Mouse (Mus musculus): ENCODE results near the gene Nol8. TPM values are rescaled to one million over a fixed set of nuclear protein-coding genes. Genes with fewer than 3 reads are reported as not detected.

Gene Nol8
- polyA plus RNA-seq, 1 experiment from 2014 or later = 24.6 TPM

DNA sequence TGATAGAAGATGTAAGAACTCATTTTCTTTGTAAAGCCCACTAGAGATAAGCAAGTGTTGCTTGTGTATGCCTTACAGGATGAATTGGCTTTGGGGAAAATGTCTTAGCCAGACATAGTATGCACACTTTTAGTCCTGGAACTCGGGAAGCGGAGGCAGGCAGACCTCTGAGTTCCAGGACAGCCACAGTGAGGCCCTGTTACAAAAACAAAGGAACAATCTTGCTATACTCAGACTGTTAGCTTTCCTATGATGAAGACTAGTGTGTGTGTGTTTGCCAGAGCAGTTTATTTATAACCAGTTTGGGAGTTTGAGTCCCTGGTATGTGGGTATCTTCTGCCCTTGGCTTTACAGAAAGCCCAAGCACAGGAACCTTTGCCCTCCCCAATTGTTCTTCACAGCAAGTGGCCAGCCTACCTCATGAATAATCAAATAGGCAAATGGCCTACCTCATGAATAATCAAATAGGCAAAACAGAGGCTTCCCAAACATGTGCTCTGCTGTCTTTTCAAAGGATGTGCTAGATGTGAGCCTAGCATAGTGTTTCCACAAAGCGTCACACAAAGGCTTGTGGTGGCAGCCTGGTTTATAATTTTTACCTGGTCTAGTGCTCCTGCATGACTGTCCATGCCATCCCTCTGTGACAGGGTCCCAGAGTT lies 53.3 kb downstream of the Nol8 start:
- Histone ChIP-seq H3K27ac (replicated peaks; ENCODE audit: low read depth, low read length) (no peak overlapping the region), H3K4me2 (ENCODE audit: low read depth, low read length) (no peak overlapping the region), H3K9ac (replicated peaks; ENCODE audit: low read length) (no peak overlapping the region), H3K4me1 (ENCODE audit: control insufficient read depth, insufficient read depth, low read length) (no peaks in the 10 kb centered on the region), H3K4me3 (ENCODE audit: low read depth, low read length) (no peak overlapping the region), H3K27me3 (ENCODE audit: control insufficient read depth, insufficient read depth, low read length) (no peaks in the 10 kb centered on the region), H3K9me3 (replicated peaks; ENCODE audit: control insufficient read depth, low read length) (no peaks in the 10 kb centered on the region), H3K36me3 (replicated peaks; ENCODE audit: control insufficient read depth, insufficient read depth, low read depth, low read length) (peaks cover 5% of the 10 kb centered on the region)
- 90% methylated on average over 3 of the region's 3 CpGs for WGBS
- ATAC-seq (replicated peaks; ENCODE audit: insufficient number of reproducible peaks, low FRiP score, low TSS enrichment, low read depth) = no peak
- no peak for DNase-seq (ENCODE audit: low spot score)

DNA sequence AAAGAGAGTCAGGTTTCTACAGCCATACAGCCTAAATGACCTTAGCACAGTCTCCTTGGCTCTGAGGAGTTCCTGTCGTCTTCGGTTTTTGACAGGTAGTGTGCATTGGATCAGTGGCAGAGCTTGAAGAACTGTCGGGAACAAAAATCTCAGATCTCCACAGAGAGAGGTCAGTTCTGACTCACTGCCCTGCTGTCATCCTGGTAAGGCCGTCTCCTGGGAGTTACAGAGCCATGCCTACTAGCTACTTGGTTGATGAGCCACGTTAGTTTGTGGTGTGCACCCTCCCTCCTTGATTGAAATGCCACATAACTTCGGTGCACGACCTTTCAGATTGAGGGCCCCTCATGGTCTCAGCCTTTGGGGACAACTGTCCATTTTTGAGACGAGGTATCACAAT lies 55.4 kb downstream of the Nol8 start:
- Histone ChIP-seq H3K9ac (replicated peaks; ENCODE audit: low read length) (no peak overlapping the region), H3K27me3 (ENCODE audit: control insufficient read depth, insufficient read depth, low read length) (no peaks in the 10 kb centered on the region), H3K9me3 (replicated peaks; ENCODE audit: control insufficient read depth, low read length) (no peaks in the 10 kb centered on the region), H3K4me1 (ENCODE audit: control insufficient read depth, insufficient read depth, low read length) (no peaks in the 10 kb centered on the region), H3K4me3 (ENCODE audit: low read depth, low read length) (no peak overlapping the region), H3K4me2 (ENCODE audit: low read depth, low read length) (no peak overlapping the region), H3K36me3 (replicated peaks; ENCODE audit: control insufficient read depth, insufficient read depth, low read depth, low read length) (peaks cover 1% of the 10 kb centered on the region), H3K27ac (replicated peaks; ENCODE audit: low read depth, low read length) (no peak overlapping the region)
- ATAC-seq (replicated peaks; ENCODE audit: insufficient number of reproducible peaks, low FRiP score, low TSS enrichment, low read depth) (no peak), DNase-seq (ENCODE audit: low spot score) (no peak)
- WGBS = 90% methylated on average over 8 of the region's 8 CpGs

GRCm38 (mm10) chr13:49712047-49712721 lies 59.3 kb downstream of the Nol8 start:
- 96% methylated on average over 12 of the region's 12 CpGs for WGBS
- Histone ChIP-seq H3K4me2 (ENCODE audit: low read depth, low read length) (no peak overlapping the region), H3K27me3 (ENCODE audit: control insufficient read depth, insufficient read depth, low read length) (no peaks in the 10 kb centered on the region), H3K9me3 (replicated peaks; ENCODE audit: control insufficient read depth, low read length) (no peaks in the 10 kb centered on the region), H3K36me3 (replicated peaks; ENCODE audit: control insufficient read depth, insufficient read depth, low read depth, low read length) (peaks cover 4% of the 10 kb centered on the region), H3K4me3 (ENCODE audit: low read depth, low read length) (no peak overlapping the region), H3K9ac (replicated peaks; ENCODE audit: low read length) (no peak overlapping the region), H3K27ac (replicated peaks; ENCODE audit: low read depth, low read length) (no peak overlapping the region), H3K4me1 (ENCODE audit: control insufficient read depth, insufficient read depth, low read length) (no peaks in the 10 kb centered on the region)
- DNase-seq (ENCODE audit: low spot score) (no peak), ATAC-seq (replicated peaks; ENCODE audit: insufficient number of reproducible peaks, low FRiP score, low TSS enrichment, low read depth) (no peak)

DNA sequence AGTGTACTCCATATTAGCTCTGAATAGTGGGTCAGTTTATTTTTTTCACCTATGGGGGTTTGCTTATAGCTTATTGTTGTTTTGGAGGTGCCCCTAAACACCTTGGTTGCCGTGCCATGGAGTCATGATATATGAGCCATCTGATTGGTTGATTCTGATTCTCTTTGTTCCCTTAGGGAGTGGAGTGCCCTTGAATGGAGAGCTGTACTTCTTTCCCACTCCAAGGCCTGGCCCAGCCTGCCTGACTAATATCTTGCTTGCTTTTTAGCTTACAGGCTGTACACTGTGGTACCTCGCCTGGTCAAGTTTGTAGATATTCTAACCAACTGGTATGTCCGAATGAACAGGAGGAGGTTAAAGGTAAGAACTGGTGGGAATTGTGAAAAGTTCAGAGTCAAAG lies 66.4 kb downstream of the Nol8 start:
- DNase-seq (ENCODE audit: low spot score) = no peak
- WGBS = 88% methylated on average over 3 of the region's 3 CpGs
- no peaks in the 10 kb centered on the region for H3K4me1 ChIP-seq (ENCODE audit: control insufficient read depth, insufficient read depth, low read length)
- H3K4me2 ChIP-seq (ENCODE audit: low read depth, low read length) = no peak overlapping the region
- ATAC-seq (replicated peaks; ENCODE audit: insufficient number of reproducible peaks, low FRiP score, low TSS enrichment, low read depth) = no peak
- H3K27ac ChIP-seq (replicated peaks; ENCODE audit: low read depth, low read length) = no peak overlapping the region
- H3K4me3 ChIP-seq (ENCODE audit: low read depth, low read length) = no peak overlapping the region
- peaks cover 8% of the 10 kb centered on the region for H3K36me3 ChIP-seq (replicated peaks; ENCODE audit: control insufficient read depth, insufficient read depth, low read depth, low read length)
- no peak overlapping the region for H3K9ac ChIP-seq (replicated peaks; ENCODE audit: low read length)
- no peaks in the 10 kb centered on the region for H3K9me3 ChIP-seq (replicated peaks; ENCODE audit: control insufficient read depth, low read length)
- H3K27me3 ChIP-seq (ENCODE audit: control insufficient read depth, insufficient read depth, low read length) = no peaks in the 10 kb centered on the region

Other genes starting within 250 kb of the Nol8 start
- 13.5 and 14.9 TPM in 2 replicates for gene Ippk, start 231.8 kb upstream of the Nol8 start, polyA plus RNA-seq (2014; fragmentation: Nextera tagmentation; extraction: Ambion mirVana)
- gene Tes3-ps, start 159.8 kb upstream of the Nol8 start, polyA plus RNA-seq (2014; fragmentation: Nextera tagmentation; extraction: Ambion mirVana) = 0.60 and 0.70 TPM in 2 replicates
- gene Ecm2, start 148.3 kb upstream of the Nol8 start, polyA plus RNA-seq (2014; fragmentation: Nextera tagmentation; extraction: Ambion mirVana) = 0.13 and 0.39 TPM in 2 replicates
- gene Aspn, start 108.6 kb upstream of the Nol8 start, polyA plus RNA-seq (2014; fragmentation: Nextera tagmentation; extraction: Ambion mirVana) = 0.46 and 0.82 TPM in 2 replicates
- gene Omd, start 70.6 kb upstream of the Nol8 start, polyA plus RNA-seq (2014; fragmentation: Nextera tagmentation; extraction: Ambion mirVana) = 0.73 and 0.86 TPM in 2 replicates
- gene Ogn, start 45.0 kb upstream of the Nol8 start, polyA plus RNA-seq (2014; fragmentation: Nextera tagmentation; extraction: Ambion mirVana) = 17.1 and 17.3 TPM in 2 replicates
- 38.3 and 47.1 TPM in 2 replicates for gene Cenpp, start 293 bp upstream of the Nol8 start, polyA plus RNA-seq (2014; fragmentation: Nextera tagmentation; extraction: Ambion mirVana)
- 96.1 and 98.0 TPM in 2 replicates for gene Iars, start 29.0 kb downstream of the Nol8 start, polyA plus RNA-seq (2014; fragmentation: Nextera tagmentation; extraction: Ambion mirVana)
- not detected in 2 replicates for gene Gm30302, start 145.9 kb downstream of the Nol8 start, polyA plus RNA-seq (2014; fragmentation: Nextera tagmentation; extraction: Ambion mirVana)